Mouse (Mus musculus): Measurements from ENCODE around the gene Morn1. TPM values are rescaled to one million over a fixed set of nuclear protein-coding genes. Genes with fewer than 3 reads are reported as not detected.

The Morn1 gene
- total and polyA plus RNA-seq, 2 experiments from 2014 or later = 3.3 to 8.6 TPM

- H3K9me3 ChIP-seq (ENCODE audit: low read length) = no peaks in the 10 kb centered on the region
- H3K4me2 ChIP-seq (ENCODE audit: low read depth, low read length, poor library complexity, severe bottlenecking) = no peak overlapping the region
- no peaks in the 10 kb centered on the region for H3K4me1 ChIP-seq (ENCODE audit: insufficient read depth, low read length)
- ATAC-seq (ENCODE audit: low FRiP score) (no peak), DNase-seq (ENCODE audit: low spot score) (no peak)
- no peak overlapping the region for H3K9ac ChIP-seq (replicated peaks; ENCODE audit: low read length, poor library complexity, severe bottlenecking)
- no peak overlapping the region for H3K4me3 ChIP-seq (ENCODE audit: low read depth, low read length)
- no peak for TF ChIP-seq CTCF (IDR thresholded peaks at IDR 0.05)
- no peak overlapping the region for H3K27ac ChIP-seq (ENCODE audit: low read depth, low read length)
- H3K27me3 ChIP-seq (ENCODE audit: insufficient read depth, low read length) = no peaks in the 10 kb centered on the region
- H3K36me3 ChIP-seq (ENCODE audit: insufficient read depth, low read length) = peaks cover 11% of the 10 kb centered on the region
- 34% methylated on average over 8 of the region's 8 CpGs for WGBS
Measured at GRCm38 (mm10) chr4:155163685-155164084, 77.3 kb downstream of the Morn1 start.

DNA sequence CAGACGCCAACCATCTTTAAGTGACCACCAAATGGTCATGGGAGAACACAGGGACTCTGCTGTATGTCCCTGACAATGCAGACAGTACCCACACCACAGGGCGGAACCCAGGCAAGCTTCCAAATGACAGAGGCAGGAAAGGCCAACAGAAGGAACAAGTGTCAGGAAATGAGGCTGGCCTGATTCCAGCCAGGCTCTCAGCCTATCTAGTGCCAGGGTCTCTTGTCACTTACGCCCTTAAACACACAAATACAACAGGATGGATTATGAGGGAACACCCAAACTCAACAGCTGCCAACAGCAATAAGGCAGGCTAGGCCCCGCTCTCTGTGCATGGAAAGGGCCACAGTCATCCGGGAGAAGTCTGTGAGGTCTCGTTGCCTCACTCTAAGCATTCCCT, 78.2 kb downstream of the Morn1 start:
- ATAC-seq (ENCODE audit: low FRiP score) (no peak), DNase-seq (ENCODE audit: low spot score) (peak; percentile 73)
- 0 out of 2 replicates have a peak, but pooled peaks cover 3% of the 10 kb centered on the region for H3K36me3 ChIP-seq (ENCODE audit: insufficient read depth, low read length)
- H3K27ac ChIP-seq (ENCODE audit: low read depth, low read length) = no peak overlapping the region
- no peak overlapping the region for H3K4me2 ChIP-seq (ENCODE audit: low read depth, low read length, poor library complexity, severe bottlenecking)
- TF ChIP-seq CTCF (IDR thresholded peaks at IDR 0.05) = no peak
- H3K4me3 ChIP-seq (ENCODE audit: low read depth, low read length) = no peak overlapping the region
- no peaks in the 10 kb centered on the region for H3K9me3 ChIP-seq (ENCODE audit: low read length)
- H3K4me1 ChIP-seq (ENCODE audit: insufficient read depth, low read length) = no peaks in the 10 kb centered on the region
- H3K27me3 ChIP-seq (ENCODE audit: insufficient read depth, low read length) = no peaks in the 10 kb centered on the region
- no peak overlapping the region for H3K9ac ChIP-seq (replicated peaks; ENCODE audit: low read length, poor library complexity, severe bottlenecking)
- WGBS = 74% methylated on average over 6 of the region's 6 CpGs

DNA sequence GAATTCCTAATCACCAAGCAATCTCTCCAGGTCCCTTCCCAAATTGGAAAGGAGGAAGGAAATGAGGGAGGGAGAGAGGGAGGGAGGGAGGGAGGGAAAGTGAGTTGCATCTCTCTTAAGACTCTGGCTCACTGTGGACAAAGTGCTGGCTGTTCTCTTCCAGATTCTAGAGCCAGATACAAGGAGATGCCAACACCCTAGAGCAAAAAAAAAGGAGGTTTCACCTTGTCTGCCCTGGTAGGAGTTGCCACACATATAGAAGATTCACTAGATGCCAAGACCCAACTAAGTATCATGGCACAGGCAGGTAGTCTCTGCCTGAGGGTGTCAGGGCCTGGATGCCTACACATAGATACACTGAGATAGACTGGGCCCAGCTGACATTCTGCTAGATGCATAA, 79.5 kb downstream of the Morn1 start:
- H3K4me3 ChIP-seq (ENCODE audit: low read depth, low read length) = no peak overlapping the region
- no peaks in the 10 kb centered on the region for H3K36me3 ChIP-seq (ENCODE audit: insufficient read depth, low read length)
- H3K4me2 ChIP-seq (ENCODE audit: low read depth, low read length, poor library complexity, severe bottlenecking) = no peak overlapping the region
- no peak overlapping the region for H3K9ac ChIP-seq (replicated peaks; ENCODE audit: low read length, poor library complexity, severe bottlenecking)
- DNase-seq (ENCODE audit: low spot score) = no peak
- ATAC-seq (ENCODE audit: low FRiP score) = no peak
- TF ChIP-seq CTCF (IDR thresholded peaks at IDR 0.05) = no peak
- H3K27ac ChIP-seq (ENCODE audit: low read depth, low read length) = no peak overlapping the region
- H3K4me1 ChIP-seq (ENCODE audit: insufficient read depth, low read length) = no peaks in the 10 kb centered on the region
- H3K27me3 ChIP-seq (ENCODE audit: insufficient read depth, low read length) = no peaks in the 10 kb centered on the region
- no peaks in the 10 kb centered on the region for H3K9me3 ChIP-seq (ENCODE audit: low read length)

DNA sequence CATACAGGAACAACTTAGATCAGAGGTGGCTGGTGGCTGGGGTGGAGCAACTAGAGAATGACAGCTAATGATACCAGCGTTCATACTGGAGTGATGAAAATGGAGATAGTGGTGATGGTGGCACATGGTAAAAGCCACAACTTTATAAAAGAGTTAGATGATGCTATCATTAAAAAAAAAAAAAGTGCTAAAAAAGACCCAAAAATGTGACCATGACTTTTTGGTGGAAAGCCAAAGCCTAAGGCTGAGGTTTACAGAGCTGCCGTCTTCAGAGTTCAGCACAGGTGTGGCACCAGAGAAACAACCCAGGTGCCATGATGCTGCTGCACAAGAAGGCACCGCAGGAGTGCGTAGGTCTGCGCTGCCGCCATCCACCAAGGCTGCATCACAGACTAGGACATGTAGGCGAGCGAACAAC, 82.5 kb downstream of the Morn1 start:
- H3K4me2 ChIP-seq (ENCODE audit: low read depth, low read length, poor library complexity, severe bottlenecking) = no peak overlapping the region
- no peaks in the 10 kb centered on the region for H3K27me3 ChIP-seq (ENCODE audit: insufficient read depth, low read length)
- peaks cover 28% of the 10 kb centered on the region for H3K4me1 ChIP-seq (ENCODE audit: insufficient read depth, low read length)
- no peak for ATAC-seq (ENCODE audit: low FRiP score)
- no peak for TF ChIP-seq CTCF (IDR thresholded peaks at IDR 0.05)
- no peak overlapping the region for H3K9ac ChIP-seq (replicated peaks; ENCODE audit: low read length, poor library complexity, severe bottlenecking)
- no peak for DNase-seq (ENCODE audit: low spot score)
- 93% methylated on average over 8 of the region's 8 CpGs for WGBS
- no peak overlapping the region for H3K4me3 ChIP-seq (ENCODE audit: low read depth, low read length)
- H3K36me3 ChIP-seq (ENCODE audit: insufficient read depth, low read length) = no peaks in the 10 kb centered on the region
- H3K27ac ChIP-seq (ENCODE audit: low read depth, low read length) = no peak overlapping the region
- no peaks in the 10 kb centered on the region for H3K9me3 ChIP-seq (ENCODE audit: low read length)

GRCm38 (mm10) chr4:155170614-155171212, 84.3 kb downstream of the Morn1 start:
- no peak overlapping the region for H3K9ac ChIP-seq (replicated peaks; ENCODE audit: low read length, poor library complexity, severe bottlenecking)
- no peak overlapping the region for H3K4me3 ChIP-seq (ENCODE audit: low read depth, low read length)
- TF ChIP-seq CTCF (IDR thresholded peaks at IDR 0.05) = no peak
- H3K4me2 ChIP-seq (ENCODE audit: low read depth, low read length, poor library complexity, severe bottlenecking) = no peak overlapping the region
- no peaks in the 10 kb centered on the region for H3K36me3 ChIP-seq (ENCODE audit: insufficient read depth, low read length)
- DNase-seq (ENCODE audit: low spot score) (no peak), ATAC-seq (ENCODE audit: low FRiP score) (no peak)
- WGBS = 78% methylated on average over 8 of the region's 8 CpGs
- H3K4me1 ChIP-seq (ENCODE audit: insufficient read depth, low read length) = peaks cover 38% of the 10 kb centered on the region
- no peaks in the 10 kb centered on the region for H3K9me3 ChIP-seq (ENCODE audit: low read length)
- no peak overlapping the region for H3K27ac ChIP-seq (ENCODE audit: low read depth, low read length)
- H3K27me3 ChIP-seq (ENCODE audit: insufficient read depth, low read length) = no peaks in the 10 kb centered on the region

DNA sequence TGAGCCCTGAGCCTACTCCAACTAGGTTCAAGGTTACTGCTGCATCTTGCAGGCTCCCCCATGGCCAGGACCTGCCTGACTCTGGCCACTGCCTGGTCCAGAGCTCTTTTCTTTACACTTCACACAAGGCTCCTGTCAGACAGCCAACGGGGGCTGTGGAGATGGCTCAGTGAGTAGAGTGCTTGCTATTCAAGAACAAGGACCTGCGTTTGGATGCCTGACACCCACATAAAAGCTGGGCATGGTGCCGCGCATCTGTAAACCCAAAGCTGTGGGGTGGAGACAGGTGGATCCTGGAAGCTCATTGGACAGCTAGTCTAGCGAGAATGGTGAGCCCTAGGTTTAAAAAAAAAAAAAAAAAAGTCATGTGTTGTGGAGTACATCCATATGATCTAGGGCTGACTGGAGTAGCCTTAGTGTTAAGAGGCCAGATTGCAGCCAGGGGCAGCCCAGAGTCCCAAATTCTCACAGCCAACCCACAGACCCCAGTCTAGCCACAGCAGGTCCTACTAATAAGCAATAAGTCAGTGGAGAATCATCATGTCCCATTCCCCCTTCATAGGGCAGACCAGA, 85.7 kb downstream of the Morn1 start:
- Histone ChIP-seq H3K4me3 (ENCODE audit: low read depth, low read length) (no peak overlapping the region), H3K9ac (replicated peaks; ENCODE audit: low read length, poor library complexity, severe bottlenecking) (no peak overlapping the region), H3K4me1 (ENCODE audit: insufficient read depth, low read length) (peaks cover 38% of the 10 kb centered on the region), H3K36me3 (ENCODE audit: insufficient read depth, low read length) (no peaks in the 10 kb centered on the region), H3K9me3 (ENCODE audit: low read length) (no peaks in the 10 kb centered on the region), H3K27ac (ENCODE audit: low read depth, low read length) (peak overlapping the region; percentile 71), H3K27me3 (ENCODE audit: insufficient read depth, low read length) (no peaks in the 10 kb centered on the region), H3K4me2 (ENCODE audit: low read depth, low read length, poor library complexity, severe bottlenecking) (no peak overlapping the region)
- DNase-seq (ENCODE audit: low spot score) (peak; percentile 56), ATAC-seq (ENCODE audit: low FRiP score) (no peak)
- no peak for TF ChIP-seq CTCF (IDR thresholded peaks at IDR 0.05)
- 60% methylated on average over 5 of the region's 5 CpGs for WGBS
